Mouse (Mus musculus) bone marrow macrophage, adult 2 months (primary cell): ENCODE data around the gene Myh6.

Experiments used
- CTCF ChIP-seq: IDR thresholded peaks from 2 replicates; pipeline ENCODE4 v1.5.1; 2012; ENCODE audit warnings: low read depth, mild to moderate bottlenecking, low read length, moderate library complexity
- POLR2A ChIP-seq: IDR thresholded peaks from 2 replicates; pipeline ENCODE4 v1.6.1; 2012; ENCODE audit warnings: mild to moderate bottlenecking, low read depth, low read length, borderline replicate concordance

DNA sequence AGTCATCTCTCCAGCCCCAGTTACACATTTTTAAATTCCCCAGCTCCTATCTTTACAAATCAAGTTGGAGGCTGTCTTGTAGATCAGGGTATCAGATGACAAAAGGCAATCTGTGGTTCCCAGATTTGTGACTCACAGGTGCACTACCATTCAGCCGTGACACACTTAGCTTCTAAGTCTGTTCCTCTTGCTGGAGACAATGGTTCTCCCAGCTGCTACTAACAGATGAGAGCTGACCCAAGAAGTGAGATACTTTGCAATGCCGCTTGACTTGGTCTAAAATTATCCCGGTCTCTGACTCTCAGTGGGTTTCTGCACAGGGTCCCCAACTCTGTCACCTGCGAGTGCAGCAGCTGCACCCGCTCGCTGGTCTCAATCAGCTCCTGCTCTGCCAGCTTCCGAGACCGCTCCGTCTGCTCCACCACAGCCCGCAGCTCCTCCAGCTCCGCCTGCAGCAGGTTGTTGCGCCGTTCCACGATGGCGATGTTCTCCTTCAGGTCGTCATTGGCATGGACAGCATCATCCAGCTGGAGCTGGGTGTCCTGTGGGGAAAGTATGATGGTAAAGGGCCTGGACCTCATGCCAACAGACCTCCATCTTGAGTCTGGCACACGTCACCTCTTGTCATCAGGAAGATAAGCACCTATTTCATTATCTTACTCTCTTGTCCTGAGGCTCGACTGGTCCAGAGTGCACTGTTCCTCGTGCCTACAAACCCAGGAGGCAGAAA is 20.6 kb downstream of the Myh6 start:
- no peak for TF ChIP-seq CTCF
- no peak for TF ChIP-seq POLR2A
